Mouse (Mus musculus): ENCODE measurements around the gene Osbp.

DNA sequence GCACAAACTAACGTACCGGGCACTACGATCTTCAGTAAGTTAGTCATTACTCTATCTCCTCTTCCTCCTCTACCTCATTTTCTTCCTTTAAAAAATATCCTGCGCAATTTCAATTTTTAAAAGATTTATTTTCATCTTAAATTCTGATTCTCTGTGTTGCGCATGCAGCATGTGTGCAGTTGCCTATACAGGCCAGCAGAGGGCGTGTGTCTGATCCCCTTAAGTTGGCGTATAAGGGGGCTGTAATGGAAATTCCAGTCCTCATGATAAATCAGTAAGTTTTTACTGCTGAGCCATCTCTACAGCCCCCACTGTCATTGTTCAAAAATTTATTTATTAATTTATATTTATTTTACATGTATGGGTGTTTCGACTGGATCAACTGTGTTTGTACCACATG is 50.0 kb downstream of the Osbp start:
- TF ChIP-seq POLR2A (IDR thresholded peaks at IDR 0.05; ENCODE audit: borderline replicate concordance, low read depth, low read length) (no peak), CTCF (IDR thresholded peaks at IDR 0.05; ENCODE audit: low read depth, low read length) (no peak)
